Mouse (Mus musculus): ENCODE data around the gene Mkrn2. TPM values are rescaled to one million over a fixed set of nuclear protein-coding genes. Genes with fewer than 3 reads are reported as not detected.
A peak's percentile ranks its signal among the peaks of the same experiment; 100 is the strongest.

Gene Mkrn2
- total RNA-seq, 1 experiment from 2014 or later = 19.6 TPM

DNA sequence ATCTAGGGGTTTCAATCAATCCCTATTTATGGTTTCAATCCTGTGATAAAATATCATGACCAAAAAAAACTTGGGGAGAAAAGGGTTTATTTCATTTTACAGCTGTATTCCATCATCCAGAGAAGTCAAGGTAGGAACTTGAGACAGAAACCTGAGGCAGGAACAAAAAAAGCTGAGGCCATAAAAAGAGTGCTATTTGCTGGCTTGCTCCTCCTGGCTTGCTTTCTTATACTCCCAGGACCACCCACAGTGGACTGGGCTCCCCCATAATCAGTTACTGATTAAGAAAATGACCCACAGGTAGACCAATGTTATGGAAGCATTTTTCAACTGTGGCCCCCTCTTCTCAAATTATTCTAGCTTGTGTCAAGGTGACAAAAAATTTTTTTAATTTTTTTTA is 50.0 kb downstream of the Mkrn2 start:
- ATAC-seq (replicated peaks in 1 of 2; ENCODE audit: insufficient read depth in 1 of 2, low FRiP score in 2 of 2, low TSS enrichment in 1 of 2, low read depth in 1 of 2, poor library complexity in 2 of 2, severe bottlenecking in 2 of 2) = no peak

DNA sequence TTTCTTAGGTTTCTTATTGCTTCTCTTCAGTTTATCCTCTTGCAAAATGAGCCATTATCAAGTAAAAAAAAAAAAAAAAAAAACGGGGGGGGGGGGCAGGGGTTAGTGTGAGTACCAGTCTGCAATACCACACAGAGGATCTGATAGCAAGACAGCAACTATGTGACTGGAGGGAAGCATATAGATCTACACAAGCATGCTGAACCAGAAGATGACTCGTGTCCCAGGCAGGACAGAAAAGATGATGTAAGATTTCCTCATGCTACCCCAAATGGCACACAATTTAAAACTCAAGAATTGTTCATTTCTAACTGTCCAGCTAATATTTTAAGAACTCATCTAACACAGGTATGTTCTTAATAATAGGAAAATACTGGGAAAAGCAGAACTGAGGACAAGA is 52.2 kb downstream of the Mkrn2 start:
- ATAC-seq (replicated peaks in 1 of 2; ENCODE audit: insufficient read depth in 1 of 2, low FRiP score in 2 of 2, low TSS enrichment in 1 of 2, low read depth in 1 of 2, poor library complexity in 2 of 2, severe bottlenecking in 2 of 2) = no peak

DNA sequence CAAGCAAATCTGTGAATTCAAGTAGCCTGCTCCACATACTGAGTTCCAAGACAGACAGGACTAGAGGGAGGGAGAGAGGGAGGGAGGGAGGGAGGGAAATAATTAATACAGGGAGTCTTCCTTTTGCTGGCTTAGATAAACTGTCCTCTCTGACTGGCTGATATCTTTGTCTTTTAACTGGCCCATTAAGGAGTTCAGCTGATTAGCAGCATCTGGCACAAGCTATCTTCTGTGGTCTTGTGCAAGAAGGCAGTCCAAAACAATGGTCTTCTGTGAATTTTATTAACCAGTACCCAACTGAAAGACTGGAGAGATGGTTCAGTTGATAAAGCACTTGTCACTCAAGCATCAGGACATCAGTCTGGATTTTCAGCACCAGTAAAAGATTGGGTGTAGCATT is 57.1 kb downstream of the Mkrn2 start:
- ATAC-seq (replicated peaks in 1 of 2; ENCODE audit: insufficient read depth in 1 of 2, low FRiP score in 2 of 2, low TSS enrichment in 1 of 2, low read depth in 1 of 2, poor library complexity in 2 of 2, severe bottlenecking in 2 of 2) = no peak; a peak in 1 of 4 replicates

DNA sequence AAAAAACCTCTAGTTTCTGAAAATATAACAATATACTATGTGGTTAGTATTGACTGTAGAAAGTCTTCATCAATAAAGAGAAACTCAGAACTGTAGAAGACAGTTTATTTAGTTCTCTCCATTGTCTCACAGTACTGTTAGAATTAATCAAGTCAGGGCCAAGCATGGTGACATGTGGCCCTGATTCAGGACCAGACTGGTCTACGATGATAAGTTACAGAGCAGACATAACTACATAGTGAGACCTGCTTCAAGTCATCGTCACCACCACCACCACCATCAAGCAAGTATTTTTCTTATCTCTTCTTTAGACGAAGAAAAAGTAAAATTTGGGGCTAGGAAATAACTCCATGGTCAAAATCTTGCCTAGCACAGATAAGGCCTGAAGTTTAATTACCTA is 62.6 kb downstream of the Mkrn2 start:
- no peak for ATAC-seq (replicated peaks in 1 of 2; ENCODE audit: insufficient read depth in 1 of 2, low FRiP score in 2 of 2, low TSS enrichment in 1 of 2, low read depth in 1 of 2, poor library complexity in 2 of 2, severe bottlenecking in 2 of 2)

DNA sequence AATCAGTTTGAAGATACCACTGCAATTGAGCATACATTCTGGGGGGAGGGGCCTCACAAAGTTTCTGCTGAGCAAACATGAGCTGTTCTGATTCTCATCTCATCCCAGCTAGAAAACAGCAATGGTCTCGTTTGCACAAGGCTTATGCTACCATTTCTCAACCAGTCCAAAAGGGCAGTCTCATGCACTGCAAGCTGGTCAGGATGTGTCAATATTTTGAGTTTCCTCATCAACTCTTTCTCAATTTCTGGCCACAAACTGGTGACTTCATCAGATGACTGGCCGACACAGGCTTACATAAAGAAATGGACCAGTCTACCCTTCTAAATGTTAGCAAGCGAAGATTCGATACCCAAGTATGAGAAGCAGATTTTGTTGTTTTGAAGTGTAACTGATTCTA is 64.9 kb downstream of the Mkrn2 start:
- peak in 1 of 2 experiments; percentile 84; a peak in 2 of 4 replicates for ATAC-seq (replicated peaks in 1 of 2; ENCODE audit: insufficient read depth in 1 of 2, low FRiP score in 2 of 2, low TSS enrichment in 1 of 2, low read depth in 1 of 2, poor library complexity in 2 of 2, severe bottlenecking in 2 of 2)

Other genes with a start within 250 kb of the Mkrn2 start
- 0.50 and 2.0 TPM in 2 replicates for gene Pparg, start 241.0 kb upstream of the Mkrn2 start, total RNA-seq (2017)
- gene Tsen2, start 57.2 kb upstream of the Mkrn2 start, total RNA-seq (2017) = 14.7 and 19.9 TPM in 2 replicates
- 0.25 TPM in 1 of 2 replicates, not detected in the other for gene Mkrn2os, start 9.3 kb upstream of the Mkrn2 start, total RNA-seq (2017)
- gene Raf1, start 74.7 kb downstream of the Mkrn2 start, total RNA-seq (2017) = 84.3 and 90.6 TPM in 2 replicates
- 20.8 and 62.5 TPM in 2 replicates for gene Tmem40, start 160.5 kb downstream of the Mkrn2 start, total RNA-seq (2017)
- 7.1 and 8.6 TPM in 2 replicates for gene Cand2, start 172.6 kb downstream of the Mkrn2 start, total RNA-seq (2017)
- 6,333 and 6,615 TPM in 2 replicates for gene Rpl32, start 206.8 kb downstream of the Mkrn2 start, total RNA-seq (2017)
- gene Efcab12, start 236.5 kb downstream of the Mkrn2 start, total RNA-seq (2017) = 0.31 TPM in 1 of 2 replicates, not detected in the other